In the genomic region with DNA sequence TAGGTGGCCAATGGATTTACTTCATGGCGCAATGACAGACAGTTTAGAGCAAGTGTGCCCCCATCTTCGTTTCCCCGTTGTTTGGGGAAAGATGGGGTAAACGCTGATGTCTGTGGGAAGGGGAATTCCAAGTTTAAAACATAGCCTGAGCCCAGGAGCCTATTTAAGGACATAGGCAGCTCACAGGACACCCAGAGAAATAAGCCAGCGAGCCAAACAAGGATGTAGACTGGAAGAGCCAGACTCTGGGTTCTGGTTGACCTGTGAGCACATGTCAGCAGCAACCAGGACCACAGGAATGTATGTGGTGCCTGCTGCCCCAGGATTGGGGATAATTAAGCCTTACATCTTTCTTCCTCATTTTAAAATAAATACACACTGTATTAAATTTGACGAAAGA, we compare ENCODE assay signal across 18 mouse cellular contexts.
"Had no signal": no experiment of that assay in that cellular context is flagged by ENCODE, and none has a peak within 500 bp of the region (broad histone marks: within the 10 kb centered on the region; RNA-seq: fewer than 3 reads in every experiment).

No protein-coding gene starts in this region.

- H3K4me3 ChIP-seq: limb, embryonic 12.5 days; limb, embryonic 15.5 days; megakaryocyte, embryonic 14.5 days; midbrain, embryonic 10.5 days; midbrain, embryonic 15.5 days; neural tube, embryonic 13.5 days had no signal

- DNase-seq: kidney, adult 9 months; kidney, postnatal 14 days; kidney, postnatal 4 days; left cerebral cortex, postnatal 4 days; liver, postnatal 0 days; lung, embryonic 14.5 days; retina, postnatal 1 day; thymus, adult 18-20 months; thymus, postnatal 36 days had no signal

- ATAC-seq: liver, postnatal 0 days; lung, postnatal 0 days; midbrain, embryonic 15.5 days had no signal

- H3K4me1 ChIP-seq: limb, embryonic 12.5 days; limb, embryonic 15.5 days; megakaryocyte, embryonic 14.5 days; midbrain, embryonic 15.5 days; neural tube, embryonic 13.5 days had no signal

- H3K9ac ChIP-seq: limb, embryonic 12.5 days; limb, embryonic 15.5 days; liver, embryonic 14.5 days; liver, postnatal 0 days; lung, embryonic 14.5 days; midbrain, embryonic 15.5 days; neural tube, embryonic 13.5 days had no signal

- H3K27ac ChIP-seq: limb, embryonic 12.5 days; limb, embryonic 15.5 days; liver, embryonic 14.5 days; macrophage; midbrain, embryonic 10.5 days; midbrain, embryonic 15.5 days; neural tube, embryonic 13.5 days had no signal

- H3K36me3 ChIP-seq: limb, embryonic 12.5 days; limb, embryonic 15.5 days; midbrain, embryonic 10.5 days; midbrain, embryonic 15.5 days; neural tube, embryonic 13.5 days had no signal

- H3K27me3 ChIP-seq: limb, embryonic 12.5 days; limb, embryonic 15.5 days; megakaryocyte, embryonic 14.5 days; midbrain, embryonic 15.5 days; neural tube, embryonic 13.5 days had no signal
